Mouse (Mus musculus) bone marrow macrophage, adult 2 months (primary cell): ENCODE data around the gene Prrt1. TPM values are rescaled to one million over a fixed set of nuclear protein-coding genes. Genes with fewer than 3 reads are reported as not detected.

Experiments
- H3K27ac ChIP-seq: 2 replicates; pipeline ENCODE4 v1.5.1; 2012; ENCODE audit warnings: low read depth, low read length; ENCODE audit not compliant: insufficient read depth
- H3K4me1 ChIP-seq: 2 replicates; pipeline ENCODE4 v1.6.1; 2012; ENCODE audit warnings: low read length; ENCODE audit not compliant: control insufficient read depth, insufficient read depth
- H3K4me3 ChIP-seq: 2 replicates; pipeline ENCODE4 v1.5.1; 2012; ENCODE audit warnings: mild to moderate bottlenecking, low read length, moderate library complexity; ENCODE audit not compliant: insufficient read depth
- CTCF ChIP-seq: IDR thresholded peaks from 2 replicates; pipeline ENCODE4 v1.5.1; 2012; ENCODE audit warnings: low read depth, mild to moderate bottlenecking, low read length, moderate library complexity
- POLR2A ChIP-seq: IDR thresholded peaks from 2 replicates; pipeline ENCODE4 v1.6.1; 2012; ENCODE audit warnings: mild to moderate bottlenecking, low read depth, low read length, borderline replicate concordance
- polyA plus RNA-seq: library from polyadenylated mRNA; stranded (reverse); fragments of >200 nt; gene quantifications from 2 replicates; pipeline ENCODE4 v1.2.4, GENCODE M21; 2012; ENCODE audit not compliant: missing spikeins, insufficient read depth, insufficient read length

The Prrt1 gene
- polyA plus RNA-seq, 1 experiment, result 1.3 TPM

DNA sequence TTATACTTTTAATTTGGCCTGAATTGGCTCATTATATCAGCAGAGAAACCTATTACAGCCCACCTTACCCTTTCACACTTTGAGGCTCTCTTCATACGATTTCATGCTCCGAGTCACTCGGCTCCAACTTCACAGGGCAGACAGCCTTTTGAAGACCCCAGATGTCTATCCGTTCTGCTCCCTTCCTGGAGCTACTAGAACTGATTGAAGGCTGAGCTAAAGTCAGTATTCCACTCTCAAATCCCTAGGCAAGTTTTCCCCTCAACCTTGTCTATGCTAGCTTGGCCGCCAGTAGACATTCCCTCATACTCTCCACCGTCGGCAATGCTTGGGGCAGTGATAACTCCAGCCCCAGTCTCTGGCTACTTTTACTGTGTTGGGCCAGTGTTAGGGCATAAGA, 40.1 kb upstream of the Prrt1 start:
- TF ChIP-seq POLR2A (no peak), CTCF (no peak; the same call in 1 of the 2 replicates)
- Histone ChIP-seq H3K27ac (peak overlapping the region; percentile 95), H3K4me1 (peaks cover 17% of the 10 kb centered on the region), H3K4me3 (peak overlapping the region; percentile 60)

GRCm38 (mm10) chr17:34589681-34590101, 39.6 kb upstream of the Prrt1 start, which contains the start of gene Gpsm3:
Gene Gpsm3, plus strand, starts transcription at chr17:34589806.
- H3K4me3 ChIP-seq, result peak within 1 kb of the TSS; percentile 60
- peak within 1 kb of the TSS; percentile 95 for H3K27ac ChIP-seq
- TF ChIP-seq POLR2A, result no peak
- TF ChIP-seq CTCF, result no peak; the same call in 1 of the 2 replicates

GRCm38 (mm10) chr17:34590154-34590987, 39.0 kb upstream of the Prrt1 start:
- peak overlapping the region; percentile 95 for H3K27ac ChIP-seq
- peaks cover 17% of the 10 kb centered on the region for H3K4me1 ChIP-seq
- peak overlapping the region; percentile 60 for H3K4me3 ChIP-seq
- TF ChIP-seq POLR2A (no peak), CTCF (no peak)

More at GRCm38 (mm10) chr17:34589681-34590101, 39.6 kb upstream of the Prrt1 start, which contains the start of gene Gpsm3:
- peaks cover 17% of the 10 kb centered on the region for H3K4me1 ChIP-seq

- no peak for TF ChIP-seq CTCF
- no peak for TF ChIP-seq POLR2A
- H3K4me3 ChIP-seq, result peak within 1 kb of the TSS; percentile 68
- H3K4me1 ChIP-seq, result peaks cover 17% of the 10 kb centered on the region
- peak within 1 kb of the TSS; percentile 95 for H3K27ac ChIP-seq
Observed at GRCm38 (mm10) chr17:34591029-34591993, 38.0 kb upstream of the Prrt1 start, which contains the start of gene Pbx2. Gene Pbx2, plus strand, starts transcription at chr17:34591266.

DNA sequence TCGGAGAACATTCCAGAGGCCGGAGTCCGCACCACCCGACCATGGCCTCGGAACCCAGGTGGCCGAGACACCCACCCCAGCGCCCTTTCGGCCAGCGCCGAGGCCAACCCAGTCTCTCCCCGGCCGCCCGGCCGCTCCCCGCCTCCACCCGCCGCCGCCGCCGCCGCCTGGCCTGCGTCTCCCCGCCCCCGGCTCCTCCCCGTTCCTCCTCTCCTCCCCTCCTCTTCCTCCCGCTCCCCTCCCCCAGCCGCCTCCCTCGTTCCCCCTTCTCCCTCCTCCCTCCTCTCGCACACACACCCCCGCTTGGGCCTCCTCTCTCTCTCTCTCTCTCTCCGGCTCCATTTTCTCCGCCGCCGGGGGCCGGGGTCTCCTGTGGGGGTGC, 37.3 kb upstream of the Prrt1 start:
- Histone ChIP-seq H3K27ac (peak overlapping the region; percentile 95), H3K4me1 (peaks cover 13% of the 10 kb centered on the region), H3K4me3 (peak overlapping the region; percentile 68)
- no peak for TF ChIP-seq CTCF
- TF ChIP-seq POLR2A, result no peak

GRCm38 (mm10) chr17:34592581-34593549, 36.5 kb upstream of the Prrt1 start:
- H3K4me3 ChIP-seq, result peak overlapping the region; percentile 68
- TF ChIP-seq POLR2A (no peak), CTCF (no peak)
- H3K27ac ChIP-seq, result peak overlapping the region; percentile 69
- peaks cover 13% of the 10 kb centered on the region for H3K4me1 ChIP-seq

DNA sequence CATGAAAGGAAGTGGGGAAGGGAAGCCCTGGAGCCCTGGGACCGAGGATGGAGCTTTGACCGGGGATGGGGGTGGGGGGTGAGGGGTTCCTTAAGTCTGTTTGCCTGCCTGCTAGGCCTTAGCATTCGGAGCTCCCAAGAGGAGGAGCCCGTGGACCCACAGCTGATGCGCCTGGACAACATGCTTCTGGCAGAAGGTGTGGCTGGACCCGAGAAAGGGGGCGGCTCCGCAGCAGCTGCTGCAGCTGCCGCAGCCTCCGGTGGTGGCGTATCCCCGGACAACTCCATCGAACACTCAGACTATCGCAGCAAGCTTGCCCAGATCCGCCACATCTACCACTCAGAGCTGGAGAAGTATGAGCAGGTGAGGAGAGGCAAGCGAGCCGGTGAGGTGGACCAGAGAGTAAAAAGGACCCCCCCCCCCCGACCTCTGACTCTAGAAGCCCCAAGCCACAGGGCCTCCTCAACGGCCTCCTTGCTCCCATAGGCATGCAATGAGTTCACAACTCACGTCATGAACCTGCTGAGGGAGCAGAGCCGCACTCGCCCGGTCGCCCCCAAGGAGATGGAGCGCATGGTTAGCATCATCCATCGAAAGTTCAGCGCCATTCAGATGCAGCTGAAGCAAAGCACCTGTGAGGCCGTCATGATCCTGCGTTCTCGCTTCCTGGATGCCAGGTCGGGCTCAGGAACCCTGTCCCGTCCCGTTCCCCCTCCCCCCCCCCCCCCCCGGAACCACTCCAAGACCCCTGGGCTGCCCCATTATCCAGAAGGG, 35.4 kb upstream of the Prrt1 start:
- H3K27ac ChIP-seq, result no peak overlapping the region
- peaks cover 9% of the 10 kb centered on the region for H3K4me1 ChIP-seq
- TF ChIP-seq CTCF (no peak), POLR2A (no peak)
- H3K4me3 ChIP-seq, result peak overlapping the region; percentile 68

GRCm38 (mm10) chr17:34596098-34596497, 33.2 kb upstream of the Prrt1 start:
- TF ChIP-seq CTCF, result no peak
- Histone ChIP-seq H3K4me1 (peaks cover 2% of the 10 kb centered on the region), H3K4me3 (no peak overlapping the region), H3K27ac (no peak overlapping the region)
